Mouse (Mus musculus): ENCODE results near the gene Pdzd3.
"Not testable (repeated sequence)": the region's sequence is repeated elsewhere in the genome, so short reads cannot be mapped to it uniquely, and the experiment has no call there.

The Pdzd3 gene

DNA sequence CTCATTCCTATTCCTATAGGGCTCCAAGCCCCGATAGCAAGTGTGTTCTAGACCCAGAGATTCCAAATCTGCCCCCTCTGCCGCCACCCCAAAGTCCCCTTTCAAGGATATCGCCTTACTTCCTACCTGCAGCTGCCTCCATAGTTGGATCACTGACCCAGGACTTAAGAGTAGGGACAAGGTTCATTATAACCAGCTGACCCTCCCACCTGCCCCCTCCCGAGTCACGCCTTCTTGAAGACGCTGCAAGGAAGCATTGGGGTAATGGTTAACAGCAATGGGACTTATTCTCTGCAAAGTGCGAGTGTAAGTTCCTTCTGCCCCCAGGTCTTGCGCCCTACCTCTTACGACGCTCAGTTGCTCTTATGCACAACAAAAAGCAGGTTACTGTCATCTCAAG, at the start of gene Pdzd3:
Gene Pdzd3, minus strand, starts transcription at position 158 of the 400 bp plus-strand sequence.
- no peak for DNase-seq (ENCODE audit: low spot score in 2 of 2)

DNA sequence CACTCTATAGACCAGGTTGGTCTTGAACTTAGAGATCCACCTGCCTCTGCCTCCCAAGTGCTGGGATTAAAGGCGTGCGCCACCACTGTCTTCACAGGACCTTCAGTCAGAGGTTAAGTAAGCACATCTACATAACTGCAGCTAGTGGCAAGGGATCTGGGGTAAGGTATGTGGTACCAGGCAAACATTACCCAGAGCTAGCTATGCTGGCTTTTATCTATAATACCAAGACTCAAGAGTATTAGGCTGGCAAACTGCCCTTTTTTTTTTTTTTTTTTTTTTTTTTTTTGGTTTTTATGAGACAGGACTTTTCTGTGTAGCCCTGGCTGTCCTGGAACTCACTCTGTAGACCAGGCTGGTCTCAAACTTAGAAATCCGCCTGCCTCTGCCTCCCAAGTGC, 48.7 kb upstream of the Pdzd3 start:
- DNase-seq (ENCODE audit: low spot score in 2 of 2) = not testable (repeated sequence)

DNA sequence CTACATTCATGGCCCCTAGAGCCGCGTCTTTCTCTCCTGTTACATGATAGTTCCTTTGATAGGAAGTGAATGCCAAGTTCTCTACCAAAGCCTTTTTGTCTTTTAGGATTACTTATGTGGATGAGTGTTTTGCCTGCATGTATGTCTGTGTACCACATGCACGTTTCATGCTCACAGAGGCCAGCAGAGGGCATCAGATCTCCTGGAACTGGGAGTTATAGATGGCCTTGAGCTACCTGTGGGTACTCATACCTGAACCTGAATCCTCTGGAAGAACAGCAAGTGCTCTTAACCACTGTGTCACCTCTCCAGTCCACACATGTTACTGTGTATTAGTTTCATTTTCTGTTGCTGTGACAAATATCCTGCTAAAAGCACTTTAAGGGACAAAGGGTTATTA, 41.2 kb upstream of the Pdzd3 start:
- DNase-seq (ENCODE audit: low spot score in 2 of 2) = peak; percentile 20 to 52

DNA sequence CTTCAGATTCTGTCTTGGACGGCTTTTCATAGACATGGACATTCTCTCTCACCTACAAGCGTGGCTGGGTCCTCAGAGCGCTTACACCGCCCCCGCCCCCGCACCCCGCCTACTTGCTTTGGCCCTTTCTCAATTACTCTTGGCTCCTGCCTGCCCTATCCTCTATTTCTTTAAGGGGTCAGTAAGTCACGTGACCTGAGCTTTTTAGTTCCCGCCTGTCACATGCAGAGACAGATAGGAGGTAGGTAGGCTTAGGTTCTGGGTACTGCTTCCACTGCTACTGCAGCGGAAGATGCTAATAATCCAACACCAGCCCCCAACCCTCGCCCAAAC, 37.7 kb upstream of the Pdzd3 start:
- DNase-seq (ENCODE audit: low spot score in 2 of 2) = no peak

DNA sequence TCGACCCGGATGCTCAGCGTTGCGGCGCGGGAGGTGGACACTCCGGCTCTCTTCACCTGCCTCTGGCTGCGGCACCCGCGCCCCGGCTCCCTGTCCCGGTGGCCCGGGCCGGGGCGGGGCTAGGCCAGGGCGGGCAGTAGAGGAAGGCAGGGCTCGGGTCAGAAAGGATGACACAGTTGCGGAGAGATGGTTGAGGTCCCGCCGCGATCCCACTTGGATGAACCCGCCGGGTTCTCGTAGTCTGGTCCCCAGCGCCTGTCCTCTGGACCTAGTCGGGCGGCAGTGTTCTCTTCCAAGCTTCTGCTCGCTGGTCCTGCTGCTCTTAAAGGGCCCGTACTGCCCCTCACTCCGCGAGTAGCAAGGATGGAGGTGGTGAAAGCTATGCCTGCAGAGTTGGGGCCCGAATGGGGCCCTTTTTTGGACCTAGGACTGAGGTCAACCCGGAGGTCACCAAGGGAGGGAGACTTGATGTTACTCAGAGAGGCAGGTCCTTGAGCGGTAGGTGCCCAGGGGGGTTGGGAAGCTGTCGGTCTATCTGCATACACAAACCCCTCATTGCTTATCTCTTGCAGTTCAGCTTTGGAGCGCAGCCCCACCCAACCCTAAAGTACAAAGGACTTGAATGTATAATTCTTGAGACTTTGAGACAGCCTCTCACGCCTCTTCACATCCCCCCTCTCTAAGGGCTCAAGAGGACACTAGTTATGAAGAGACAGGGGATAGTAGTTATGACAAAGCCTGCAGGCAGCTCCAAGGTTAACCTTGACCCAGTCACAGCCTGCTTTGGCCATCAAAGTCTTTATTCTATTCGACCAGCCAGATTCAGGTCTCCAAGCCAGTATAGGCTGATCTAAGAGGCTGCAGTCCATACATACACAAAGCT, 37.0 kb upstream of the Pdzd3 start, which contains the start of gene Abcg4:
Gene Abcg4, minus strand, starts transcription at position 540 of the 883 bp plus-strand sequence.
- DNase-seq (ENCODE audit: low spot score in 2 of 2) = peak in 1 of 2 experiments; percentile 6

GRCm38 (mm10) chr9:44287401-44288075, 36.3 kb upstream of the Pdzd3 start:
- peak in 1 of 2 experiments; percentile 7 for DNase-seq (ENCODE audit: low spot score in 2 of 2)

DNA sequence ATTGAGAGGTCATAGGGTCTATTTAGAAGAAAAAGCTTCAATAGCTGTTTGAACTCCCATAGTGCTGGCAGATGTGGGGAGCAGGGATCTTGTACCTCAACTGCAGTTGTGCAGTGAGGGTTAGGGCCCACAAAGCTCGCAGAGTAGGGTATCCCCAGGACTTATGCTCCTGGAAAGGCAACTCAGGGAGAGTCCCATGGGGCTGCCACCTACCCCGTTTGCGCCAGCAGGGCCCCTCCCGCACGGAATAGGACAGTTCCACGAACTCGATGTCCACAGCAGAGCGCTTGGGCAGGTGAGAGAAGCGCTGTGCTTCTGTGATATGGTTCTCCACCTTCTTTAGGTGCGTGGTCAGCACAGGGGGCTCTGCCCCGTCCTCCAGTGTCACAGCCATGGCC, 35.7 kb upstream of the Pdzd3 start:
- no peak for DNase-seq (ENCODE audit: low spot score in 2 of 2)

GRCm38 (mm10) chr9:44286256-44286850, 35.1 kb upstream of the Pdzd3 start:
- DNase-seq (ENCODE audit: low spot score in 2 of 2) = no peak

GRCm38 (mm10) chr9:44283183-44283582, 31.9 kb upstream of the Pdzd3 start:
- DNase-seq (ENCODE audit: low spot score in 2 of 2) = no peak

- DNase-seq (ENCODE audit: low spot score in 2 of 2) = no peak
Measured at GRCm38 (mm10) chr9:44269973-44270372, 18.7 kb upstream of the Pdzd3 start.

DNA sequence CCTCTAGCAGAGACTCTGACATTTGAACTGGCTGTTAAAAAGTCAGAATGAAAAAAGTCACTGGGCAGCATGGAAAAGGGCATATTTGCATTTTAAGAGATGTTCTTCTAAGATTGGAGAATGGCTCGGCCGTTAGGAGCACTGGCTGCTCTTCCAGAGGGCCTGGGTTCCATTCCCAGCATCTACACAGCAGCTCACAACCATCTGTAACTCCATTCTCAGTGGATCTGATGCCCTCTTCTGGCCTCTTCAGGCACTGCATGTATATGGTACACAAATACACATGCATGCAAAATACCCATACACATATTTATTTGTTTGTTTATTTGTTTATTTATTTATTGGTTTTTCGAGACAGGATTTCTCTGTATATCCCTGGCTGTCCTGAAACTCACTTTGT, 17.8 kb upstream of the Pdzd3 start:
- DNase-seq (ENCODE audit: low spot score in 2 of 2) = peak; percentile 49 to 64

DNA sequence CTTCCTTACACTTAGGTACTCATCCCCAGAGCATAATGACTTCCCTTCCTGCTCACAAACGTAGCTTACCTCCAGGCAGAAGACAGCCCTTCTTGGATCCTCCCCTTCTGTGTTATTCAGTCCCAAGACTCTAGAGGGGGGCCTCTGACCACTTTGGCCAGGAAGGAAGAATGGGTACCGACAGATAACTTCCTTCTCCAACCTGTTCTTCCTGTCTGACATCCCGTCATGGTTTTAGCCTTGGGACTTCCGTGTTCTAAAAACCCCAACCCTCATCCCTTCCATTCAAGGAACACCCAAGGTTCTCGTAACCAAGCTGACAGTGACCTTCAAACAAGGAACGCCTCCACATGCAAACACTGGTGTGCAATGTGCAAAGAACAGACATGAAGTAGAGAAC, 17.2 kb upstream of the Pdzd3 start, which contains the start of gene Nlrx1:
Gene Nlrx1, minus strand, starts transcription at position 168 of the 400 bp plus-strand sequence.
- DNase-seq (ENCODE audit: low spot score in 2 of 2) = peak in 1 of 2 experiments; percentile 18

DNA sequence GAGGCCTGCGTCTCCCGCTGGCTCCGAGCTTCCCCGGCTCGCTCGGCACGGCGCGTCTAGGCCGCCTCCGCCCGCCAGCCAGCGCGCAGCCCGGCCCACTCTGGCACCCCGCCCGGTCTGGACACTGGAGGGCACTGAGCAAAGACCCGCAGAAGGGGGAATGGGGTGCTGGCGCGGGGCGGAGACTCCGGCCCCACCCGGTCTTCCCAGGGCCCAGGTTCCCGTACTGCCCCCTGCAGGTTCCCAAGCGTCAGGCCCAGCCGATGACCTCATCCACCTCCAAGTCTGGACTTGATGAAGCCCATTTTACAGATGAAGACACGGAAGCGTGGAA, 16.7 kb upstream of the Pdzd3 start:
- DNase-seq (ENCODE audit: low spot score in 2 of 2) = peak; percentile 82 to 84

DNA sequence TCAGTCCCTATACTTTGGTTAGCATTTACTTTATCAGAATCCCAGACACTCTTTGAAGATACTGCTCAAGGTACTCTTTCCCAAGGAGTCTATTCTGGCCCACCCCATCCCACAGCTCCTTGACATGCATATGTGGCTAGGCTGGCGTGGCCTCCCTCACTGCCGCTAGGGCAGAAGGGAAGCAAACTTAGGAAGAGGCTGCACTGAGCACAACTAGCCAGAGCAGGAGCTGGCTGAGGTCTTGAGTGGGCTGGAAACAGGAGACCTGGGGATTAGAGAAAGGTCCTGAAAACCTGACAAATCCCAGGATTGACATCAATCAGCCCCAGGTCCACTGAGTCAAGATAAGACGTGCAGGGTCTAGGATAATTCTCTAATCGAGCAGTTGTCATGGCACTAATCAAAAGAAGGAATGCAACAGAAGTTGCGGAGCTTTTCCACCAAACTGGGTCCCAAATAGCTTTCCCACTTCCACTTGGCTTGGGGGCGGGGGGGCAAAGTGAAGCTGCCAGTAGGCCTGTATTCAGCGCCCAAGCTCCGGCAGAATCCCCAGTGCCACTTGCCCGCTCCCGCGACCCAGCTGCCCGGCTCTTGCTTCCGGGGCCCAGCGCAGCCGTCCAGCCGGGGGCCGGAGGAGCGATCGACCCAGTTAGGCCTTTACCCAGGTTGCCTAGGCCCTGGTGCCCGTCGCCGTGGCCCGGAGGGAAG, 16.2 kb upstream of the Pdzd3 start:
- DNase-seq (ENCODE audit: low spot score in 2 of 2) = no peak

DNA sequence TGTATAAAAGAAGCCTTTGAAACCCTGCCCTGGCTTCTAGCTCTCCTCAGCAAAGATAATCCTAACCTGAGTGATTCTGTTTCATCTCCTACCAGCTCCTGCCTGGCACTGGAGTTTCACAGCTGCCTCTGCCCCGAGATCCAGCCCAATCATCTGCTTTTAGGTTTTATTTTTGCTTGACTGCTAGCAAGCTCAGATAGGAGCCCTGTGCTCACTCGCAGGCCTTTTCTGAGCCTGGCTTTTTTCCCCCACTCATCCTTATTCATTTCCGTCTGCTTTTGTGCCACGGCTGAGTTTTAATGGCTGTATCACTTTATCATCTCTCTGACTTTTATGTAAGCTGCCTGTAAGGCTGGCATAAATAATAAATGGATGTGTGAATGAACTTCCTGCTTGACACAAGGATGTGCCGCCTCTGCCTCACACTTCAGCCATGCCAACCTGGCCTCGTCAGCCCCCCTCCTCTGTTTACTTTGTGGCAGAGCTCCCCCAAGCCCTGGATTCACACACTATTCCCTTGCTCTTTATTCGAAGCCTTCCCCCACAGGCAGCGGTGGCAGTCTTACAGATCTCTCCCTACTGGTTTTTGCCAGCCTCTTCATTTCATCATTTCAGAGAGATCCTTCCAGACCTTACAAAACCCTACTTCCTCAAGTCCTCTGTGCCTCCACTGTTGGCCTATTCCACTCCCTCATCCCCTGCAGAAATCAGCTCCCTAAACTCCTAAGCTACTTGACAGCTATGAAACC, 15.4 kb upstream of the Pdzd3 start:
- DNase-seq (ENCODE audit: low spot score in 2 of 2) = no peak

DNA sequence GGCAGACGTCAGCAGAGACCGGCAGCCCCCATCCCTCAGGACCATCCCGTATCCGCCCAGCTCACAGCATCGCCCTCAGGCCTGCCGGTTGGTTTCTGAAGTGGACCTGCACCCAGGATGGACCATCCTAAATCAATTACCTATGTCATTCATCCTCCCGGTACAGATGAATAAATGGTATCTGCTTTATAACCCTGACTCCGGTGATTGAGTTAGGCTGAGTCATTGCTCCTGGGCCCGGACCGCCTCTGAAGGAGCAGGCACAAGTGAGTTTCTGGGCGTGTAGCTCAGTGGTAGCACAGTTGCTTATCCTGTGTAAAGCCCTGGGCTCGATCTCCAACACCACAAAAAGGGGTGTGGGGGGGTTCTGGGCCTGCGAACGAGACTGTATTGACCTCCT, 10.1 kb upstream of the Pdzd3 start:
- no peak for DNase-seq (ENCODE audit: low spot score in 2 of 2)

GRCm38 (mm10) chr9:44259014-44259413, 7.7 kb upstream of the Pdzd3 start:
- no peak for DNase-seq (ENCODE audit: low spot score in 2 of 2)

GRCm38 (mm10) chr9:44256213-44256612, 4.9 kb upstream of the Pdzd3 start:
- no peak for DNase-seq (ENCODE audit: low spot score in 2 of 2)

DNA sequence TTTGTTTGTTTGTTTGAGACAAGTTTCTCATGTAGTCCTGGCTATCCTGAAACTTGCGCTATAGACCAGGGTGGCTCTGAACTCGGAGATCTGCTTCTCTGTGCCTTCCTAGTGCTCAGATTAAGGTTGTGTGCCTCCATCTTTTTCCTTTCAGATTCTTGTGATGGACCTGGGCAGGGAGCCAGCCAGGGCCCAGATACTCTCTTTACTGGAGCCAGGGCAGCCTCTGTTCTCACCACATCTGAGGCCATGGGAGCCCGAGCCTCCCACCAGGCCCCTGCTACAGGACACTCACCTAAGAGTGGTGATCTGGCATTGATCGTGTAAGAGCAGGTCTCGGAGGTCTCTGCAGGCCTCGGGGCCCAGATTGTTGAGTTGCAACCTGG, 3.9 kb upstream of the Pdzd3 start:
- no peak for DNase-seq (ENCODE audit: low spot score in 2 of 2)

DNA sequence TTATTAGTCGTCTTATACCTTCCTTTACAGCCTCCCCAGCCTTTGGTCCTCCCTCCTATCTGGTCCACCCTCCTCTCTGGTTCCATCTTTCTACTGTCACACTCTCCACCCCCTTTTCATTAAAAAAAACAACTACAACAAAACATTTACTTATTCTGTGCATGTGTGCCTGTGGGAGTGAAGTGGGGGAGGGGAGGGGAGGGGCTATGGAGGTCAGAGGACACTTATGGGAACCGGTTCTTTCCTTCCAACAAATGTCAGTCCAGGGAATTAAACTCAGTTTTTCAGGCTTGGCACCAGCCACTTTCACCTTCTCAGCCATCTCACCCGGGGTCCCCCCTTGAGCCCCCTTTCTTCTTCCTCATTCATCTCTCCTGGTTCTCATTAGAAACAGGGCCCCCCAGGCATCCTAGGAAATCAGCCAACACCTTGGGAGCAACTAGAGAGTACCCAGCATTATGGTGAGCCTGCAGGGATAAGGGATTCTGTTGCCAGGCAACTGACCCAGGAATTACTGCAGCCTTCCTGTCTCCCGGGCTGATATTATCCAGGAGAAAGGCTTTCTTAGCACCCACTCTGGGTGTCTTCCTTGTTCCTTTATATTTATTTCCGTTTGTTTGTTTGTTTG, 3.4 kb upstream of the Pdzd3 start:
- DNase-seq (ENCODE audit: low spot score in 2 of 2) = no peak

- DNase-seq (ENCODE audit: low spot score in 2 of 2) = no peak
Measured at GRCm38 (mm10) chr9:44253441-44253840, 2.2 kb upstream of the Pdzd3 start.

Measured in natural killer cell, adult 2 months (primary cell).